8 mouse cellular contexts compared by ENCODE assay signal in genomic region chr12:108702185-108702584, GRCm38 (mm10). TPM values are rescaled to one million over a fixed set of nuclear protein-coding genes. Genes with fewer than 3 reads are reported as not detected.
A peak's percentile ranks its signal among the peaks of the same experiment; 100 is the strongest.
DNase-seq lines count a peak whose midpoint lies in the region; ATAC-seq lines count a peak whose summit lies in the region.

Gene Degs2 (minus strand): TSS chr12:108702315.

- ATAC-seq in heart, embryonic 11.5 days (replicated peaks; ENCODE audit: insufficient number of reproducible peaks, low FRiP score, low TSS enrichment) = 0 out of 2 replicates have a peak, but pooled peaks have one; percentile 20
- peak; percentile 79 for ATAC-seq in kidney, embryonic 16.5 days (ENCODE audit: low FRiP score, low TSS enrichment)

- peaks cover 49% of the 10 kb centered on the region for H3K27me3 ChIP-seq in heart, embryonic 11.5 days (ENCODE audit: control insufficient read depth, insufficient read depth, low read length)
- H3K27me3 ChIP-seq in forebrain, embryonic 10.5 days (ENCODE audit: poor library complexity, severe bottlenecking) = peaks cover 56% of the 10 kb centered on the region
- peaks cover 37% of the 10 kb centered on the region for H3K27me3 ChIP-seq in kidney, embryonic 16.5 days (ENCODE audit: insufficient read depth, low read length)

- peak within 1 kb of the TSS; percentile 37 for H3K4me3 ChIP-seq in heart, embryonic 11.5 days (ENCODE audit: low read depth, low read length)
- H3K4me3 ChIP-seq in forebrain, embryonic 10.5 days = peak within 1 kb of the TSS; percentile 43
- H3K4me3 ChIP-seq in kidney, embryonic 16.5 days (ENCODE audit: low read length) = peak within 1 kb of the TSS; percentile 40

- no peak for DNase-seq in heart, adult 18-20 months
- DNase-seq in forebrain, embryonic 10.5 days (ENCODE audit: extremely low spot score, low spot score) = no peak
- peak; percentile 65 for DNase-seq in lung, postnatal 36 days
- DNase-seq in urinary bladder, postnatal 25 days (ENCODE audit: low spot score) = peak; percentile 59
- no peak for DNase-seq in gastrocnemius, postnatal 10 days
- no peak for DNase-seq in frontal cortex, postnatal 10 days (ENCODE audit: low spot score in 2 of 2)

- no peak within 1 kb of the TSS for H3K9ac ChIP-seq in heart, embryonic 11.5 days (ENCODE audit: low read depth, low read length)
- H3K9ac ChIP-seq in kidney, embryonic 16.5 days (replicated peaks; ENCODE audit: low read length) = peak within 1 kb of the TSS; percentile 7; the same call in 1 of the 2 replicates

- peak within 1 kb of the TSS; percentile 68 for H3K4me2 ChIP-seq in heart, embryonic 11.5 days
- peak within 1 kb of the TSS; percentile 57 for H3K4me2 ChIP-seq in kidney, embryonic 16.5 days (replicated peaks; ENCODE audit: low read depth, low read length)

- WGBS in heart, embryonic 11.5 days (ENCODE audit: insufficient replicate concordance) = 1% methylated on average over 32 of the region's 32 CpGs
- whole genome bisulfite sequencing in forebrain, embryonic 10.5 days = 1% methylated on average over 32 of the region's 32 CpGs
- under 1% methylated on average over 32 of the region's 32 CpGs for WGBS in kidney, embryonic 16.5 days

- H3K4me1 ChIP-seq in heart, embryonic 11.5 days (ENCODE audit: control insufficient read depth, insufficient read depth, low read length) = peaks cover 15% of the 10 kb centered on the region
- peaks cover 18% of the 10 kb centered on the region for H3K4me1 ChIP-seq in forebrain, embryonic 10.5 days
- H3K4me1 ChIP-seq in kidney, embryonic 16.5 days (ENCODE audit: insufficient read depth, low read length) = peaks cover 16% of the 10 kb centered on the region; the same call in 1 of the 2 replicates

- no peak within 1 kb of the TSS for H3K27ac ChIP-seq in heart, embryonic 11.5 days (ENCODE audit: low read depth, low read length)
- H3K27ac ChIP-seq in forebrain, embryonic 10.5 days = no peak within 1 kb of the TSS
- H3K27ac ChIP-seq in kidney, embryonic 16.5 days (ENCODE audit: low read length) = no peak within 1 kb of the TSS

- H3K9me3 ChIP-seq in heart, embryonic 11.5 days (replicated peaks; ENCODE audit: control insufficient read depth, low read length) = no peaks in the 10 kb centered on the region
- no peaks in the 10 kb centered on the region for H3K9me3 ChIP-seq in forebrain, embryonic 10.5 days
- H3K9me3 ChIP-seq in kidney, embryonic 16.5 days (ENCODE audit: low read length) = no peaks in the 10 kb centered on the region

- no peaks in the 10 kb centered on the region for H3K36me3 ChIP-seq in heart, embryonic 11.5 days (ENCODE audit: control insufficient read depth, insufficient read depth, low read length)
- no peaks in the 10 kb centered on the region for H3K36me3 ChIP-seq in forebrain, embryonic 10.5 days (replicated peaks)
- no peaks in the 10 kb centered on the region for H3K36me3 ChIP-seq in kidney, embryonic 16.5 days (ENCODE audit: insufficient read depth, low read length)

RNA-seq across cellular contexts. Expression of gene Degs2, which starts in this region (rescaled TPM):
- 0.54 and 1.2 TPM in 2 replicates for polyA plus RNA-seq in heart, embryonic 11.5 days (2014; fragmentation: Nextera tagmentation; extraction: Ambion mirVana)
- total RNA-seq in heart, adult 18-20 months (2021) = 1 to 10 TPM in 1 of 2 experiments, under 1 TPM in 1; 0.17 to 1.1 TPM
- 1.1 and 1.7 TPM in 2 replicates for polyA plus RNA-seq in forebrain, embryonic 10.5 days (2016; fragmentation: Nextera tagmentation; extraction: Ambion mirVana)
- polyA plus RNA-seq in kidney, embryonic 16.5 days (2015; fragmentation: Nextera tagmentation; extraction: Ambion mirVana) = 10.6 and 12.1 TPM in 2 replicates
- total RNA-seq in gastrocnemius, postnatal 10 days (2021) = under 1 TPM; 0.19 to 0.20 TPM

Comparison
In these comparisons a context has a peak if more than half of its experiments do, and no peak if none do; other contexts are left out.
1. DNase-seq: peak in lung, postnatal 36 days (single experiment) and urinary bladder, postnatal 25 days (single experiment); none in heart, adult 18-20 months (0 of 2), forebrain, embryonic 10.5 days (single experiment), gastrocnemius, postnatal 10 days (single experiment) and frontal cortex, postnatal 10 days (0 of 2).
2. Peak in every context shown above with its lines, with median percentiles within 50 percentile points of each other: H3K4me3 ChIP-seq.